Mouse (Mus musculus) kidney, adult 9 months (tissue): ENCODE measurements around the gene Tmem40.
A peak's percentile ranks its signal among the peaks of the same experiment; 100 is the strongest.

ENCODE experiments used
- DNase-seq: peaks from one replicate; pipeline ENCODE4 v3.0.0; 2022

Gene Tmem40

GRCm38 (mm10) chr6:115768207-115768606 lies 6.0 kb upstream of the Tmem40 start:
- DNase-seq: peak; percentile 26

DNA sequence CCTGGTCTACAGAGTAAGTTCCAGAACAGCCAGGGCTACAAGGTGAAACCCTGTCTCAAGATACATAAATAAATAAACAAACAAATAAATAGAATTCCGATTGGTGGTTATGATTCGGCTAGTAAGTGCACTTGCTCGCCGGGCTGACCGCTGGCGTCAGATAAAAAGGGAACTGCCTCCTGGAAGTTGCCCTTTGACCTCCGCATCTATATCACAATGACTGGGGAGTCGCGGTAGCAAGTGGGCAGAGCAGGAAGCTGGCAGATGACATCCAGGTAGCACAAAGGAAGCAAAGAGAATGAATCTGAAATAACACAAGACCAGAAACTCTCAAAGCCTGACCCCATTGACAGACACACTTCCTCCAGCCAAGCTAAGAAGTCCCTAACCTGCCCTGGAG lies 5.1 kb upstream of the Tmem40 start:
- DNase-seq: no peak

- peak; percentile 69 for DNase-seq
Observed at GRCm38 (mm10) chr6:115764179-115764578, 2.0 kb upstream of the Tmem40 start.

GRCm38 (mm10) chr6:115760982-115761381 lies 1.2 kb downstream of the Tmem40 start:
- DNase-seq: no peak

DNA sequence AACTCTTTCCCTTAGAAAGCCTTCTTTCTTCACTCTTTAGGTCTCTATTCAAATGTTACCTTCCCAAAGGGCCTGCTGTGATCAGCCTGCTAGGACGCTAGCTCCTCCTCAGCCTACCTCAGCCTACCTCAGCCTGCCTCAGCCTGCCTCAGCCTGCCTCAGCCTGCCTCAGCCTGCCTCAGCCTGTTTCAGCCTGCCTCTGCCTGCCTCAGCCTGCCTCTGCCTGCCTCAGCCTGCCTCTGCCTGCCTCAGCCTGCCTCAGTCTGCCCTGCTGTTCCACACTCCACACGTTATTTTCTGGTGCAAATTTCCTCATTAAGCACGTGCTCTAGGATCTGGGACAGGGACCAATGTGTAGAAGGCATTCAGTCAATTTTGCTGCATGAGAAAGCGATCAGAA lies 2.1 kb downstream of the Tmem40 start:
- no peak for DNase-seq

DNA sequence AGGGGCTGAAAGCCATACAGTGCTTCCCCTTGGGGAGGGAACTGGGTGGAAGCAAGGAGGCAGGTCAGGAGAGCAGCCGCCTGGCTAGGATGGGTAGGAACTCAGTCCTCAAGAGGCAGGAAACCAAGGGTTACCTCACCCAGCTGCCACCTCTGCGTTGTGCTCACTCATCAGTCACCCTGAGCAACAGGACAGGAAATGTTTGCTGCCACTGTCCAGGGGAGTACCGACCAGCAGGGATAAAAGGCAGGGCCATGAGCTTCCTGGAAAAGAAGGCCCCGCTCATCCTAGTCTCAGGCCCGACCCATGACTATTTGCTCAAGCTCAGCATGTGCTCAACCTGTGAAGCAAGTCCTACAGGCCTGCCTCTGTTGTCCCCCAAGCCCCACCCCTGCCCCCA lies 2.7 kb downstream of the Tmem40 start:
- peak; percentile 13 for DNase-seq

DNA sequence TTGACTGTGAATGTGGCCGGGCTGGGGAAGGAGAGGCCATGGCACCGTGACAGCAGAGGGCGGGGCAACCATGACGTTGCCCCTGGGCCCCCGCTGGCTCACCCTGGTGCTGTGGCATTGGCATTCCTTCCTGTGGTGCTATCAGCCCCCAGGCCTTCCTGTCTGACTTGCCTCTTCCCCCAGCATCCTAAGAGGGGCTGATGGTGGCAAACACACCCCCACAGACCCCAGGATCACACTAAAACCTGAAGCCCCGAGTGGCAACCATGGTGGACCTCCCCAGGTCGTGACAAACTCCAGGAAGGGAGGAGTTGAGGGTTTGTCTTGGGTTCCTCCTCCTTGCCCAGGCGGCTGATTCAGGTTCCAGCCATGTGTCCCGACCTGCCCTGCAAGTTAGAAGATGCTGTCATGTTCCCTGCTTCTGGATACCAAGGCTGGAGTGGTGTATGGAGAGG lies 3.2 kb downstream of the Tmem40 start:
- DNase-seq: no peak

DNA sequence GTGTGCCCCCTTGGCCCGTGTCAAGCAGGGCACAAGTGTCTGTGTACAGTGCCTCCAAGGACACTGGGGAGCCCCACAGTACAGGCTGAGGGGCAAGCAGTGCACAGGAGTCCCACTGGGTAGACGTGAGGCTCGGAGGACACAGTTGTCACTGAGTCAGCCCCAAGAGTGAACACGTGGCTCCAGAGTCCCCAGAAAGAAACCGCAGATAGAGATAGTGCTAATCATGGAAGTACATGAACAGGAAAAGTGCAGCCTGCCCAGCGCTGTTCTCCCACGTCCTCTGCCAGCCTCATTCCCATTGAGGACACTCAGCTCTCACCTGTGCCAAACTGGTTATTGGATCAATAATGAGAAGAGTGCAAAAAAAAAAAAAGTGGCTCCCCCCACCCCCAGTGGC lies 6.7 kb downstream of the Tmem40 start:
- no peak for DNase-seq

DNA sequence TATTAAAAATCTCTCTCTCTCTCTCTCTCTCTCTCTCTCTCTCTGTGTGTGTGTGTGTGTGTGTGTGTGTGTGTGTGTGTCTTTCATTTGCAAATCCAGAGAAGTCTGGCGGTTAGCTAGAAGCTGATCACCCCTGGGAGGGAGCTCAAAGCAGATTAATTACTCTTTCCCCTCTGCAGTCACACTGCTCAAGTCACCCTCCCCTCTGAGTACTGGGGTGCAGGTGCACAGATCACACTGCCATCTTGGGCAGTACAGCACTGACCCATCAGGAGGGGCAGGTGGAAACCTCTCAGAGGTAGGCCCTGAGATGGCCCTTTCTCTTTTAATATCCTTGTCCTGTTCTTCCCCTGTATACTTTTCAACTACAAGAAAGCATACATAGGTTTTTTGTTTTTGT lies 15.9 kb downstream of the Tmem40 start:
- no peak for DNase-seq

- no peak for DNase-seq
Observed at GRCm38 (mm10) chr6:115743569-115743968, 18.6 kb downstream of the Tmem40 start.

DNA sequence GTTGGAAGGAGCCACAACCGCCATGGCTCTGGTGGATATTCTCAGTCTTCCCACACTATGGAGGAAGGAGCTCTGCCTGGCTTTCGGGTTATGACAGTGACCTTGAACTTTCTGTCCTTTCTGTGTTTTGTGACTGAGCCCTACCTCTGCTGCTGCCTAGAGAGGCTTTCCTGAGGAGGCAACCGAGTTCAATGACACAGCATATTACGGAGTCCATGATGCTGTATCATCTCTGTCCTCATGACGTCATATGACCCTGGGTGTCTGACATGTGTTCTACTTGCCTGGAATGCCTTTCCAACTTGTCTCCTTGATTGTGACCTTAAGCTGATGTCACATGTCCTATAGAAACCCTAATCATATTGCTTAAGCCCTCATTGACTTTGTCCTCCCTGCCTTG lies 23.2 kb downstream of the Tmem40 start:
- DNase-seq: no peak

DNA sequence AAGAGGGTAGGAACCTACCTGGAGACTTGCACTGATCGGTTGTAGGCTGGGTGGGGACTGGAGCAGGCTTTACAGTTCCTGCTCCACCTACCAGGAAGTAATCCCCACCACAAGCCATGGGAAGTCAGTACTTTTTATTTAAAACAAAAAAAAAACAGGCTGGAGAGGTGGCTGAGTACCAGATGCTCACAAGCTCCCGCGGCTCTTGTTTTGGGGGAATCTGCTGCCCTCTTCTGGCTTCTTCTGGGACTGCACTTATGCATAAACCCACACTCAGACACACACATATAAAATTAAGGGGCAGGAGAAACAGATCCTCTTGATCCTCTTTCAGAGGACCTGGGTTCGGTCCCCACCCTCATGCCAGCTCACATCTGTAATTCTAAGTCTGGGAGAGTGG lies 27.3 kb downstream of the Tmem40 start:
- DNase-seq: peak; percentile 44

GRCm38 (mm10) chr6:115732341-115732928 lies 29.8 kb downstream of the Tmem40 start:
- no peak for DNase-seq

- no peak for DNase-seq
Observed at GRCm38 (mm10) chr6:115730560-115731342, 31.5 kb downstream of the Tmem40 start.

DNA sequence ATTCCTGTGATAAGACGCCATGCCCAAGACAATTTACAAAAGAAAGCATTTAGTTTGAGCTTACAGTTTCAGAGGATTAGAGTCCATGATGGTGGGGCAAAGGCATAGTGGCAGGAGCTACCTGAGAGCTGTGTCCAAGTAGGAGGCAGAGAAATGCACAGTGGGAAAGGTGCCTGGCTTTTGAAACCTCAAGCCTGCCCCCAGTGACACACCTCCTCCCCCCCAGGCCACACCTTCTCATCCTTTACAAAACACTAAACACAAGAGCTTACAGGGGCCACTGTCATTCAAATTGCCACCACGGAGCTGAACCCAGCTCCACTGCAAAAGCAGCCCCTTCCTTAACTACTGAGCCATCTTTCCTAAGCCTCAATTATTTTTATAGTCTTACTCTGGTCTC lies 34.6 kb downstream of the Tmem40 start:
- no peak for DNase-seq

- DNase-seq: peak; percentile 72
Observed at GRCm38 (mm10) chr6:115727108-115727507, 35.1 kb downstream of the Tmem40 start.

DNA sequence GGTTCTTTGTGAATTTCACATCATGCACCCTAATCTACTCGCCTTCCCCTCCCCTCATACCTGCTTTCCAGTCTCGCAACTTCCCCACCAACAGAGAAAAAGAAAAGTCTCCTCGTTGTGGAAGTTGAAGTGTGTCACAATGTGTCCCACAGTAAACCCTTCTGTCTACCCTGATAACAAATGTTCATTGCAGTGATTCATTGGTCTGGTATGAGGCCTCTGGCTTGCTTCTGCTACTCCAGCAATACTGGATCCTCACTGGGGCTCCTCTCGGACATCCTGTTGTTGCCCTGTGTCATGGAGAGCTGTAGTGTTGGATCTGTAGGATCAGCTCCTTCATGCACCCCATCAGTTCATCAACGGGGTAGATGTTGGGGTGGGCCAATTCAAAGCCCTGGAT lies 40.0 kb downstream of the Tmem40 start:
- no peak for DNase-seq

GRCm38 (mm10) chr6:115717715-115718558 lies 44.3 kb downstream of the Tmem40 start:
- peak; percentile 85 for DNase-seq

DNA sequence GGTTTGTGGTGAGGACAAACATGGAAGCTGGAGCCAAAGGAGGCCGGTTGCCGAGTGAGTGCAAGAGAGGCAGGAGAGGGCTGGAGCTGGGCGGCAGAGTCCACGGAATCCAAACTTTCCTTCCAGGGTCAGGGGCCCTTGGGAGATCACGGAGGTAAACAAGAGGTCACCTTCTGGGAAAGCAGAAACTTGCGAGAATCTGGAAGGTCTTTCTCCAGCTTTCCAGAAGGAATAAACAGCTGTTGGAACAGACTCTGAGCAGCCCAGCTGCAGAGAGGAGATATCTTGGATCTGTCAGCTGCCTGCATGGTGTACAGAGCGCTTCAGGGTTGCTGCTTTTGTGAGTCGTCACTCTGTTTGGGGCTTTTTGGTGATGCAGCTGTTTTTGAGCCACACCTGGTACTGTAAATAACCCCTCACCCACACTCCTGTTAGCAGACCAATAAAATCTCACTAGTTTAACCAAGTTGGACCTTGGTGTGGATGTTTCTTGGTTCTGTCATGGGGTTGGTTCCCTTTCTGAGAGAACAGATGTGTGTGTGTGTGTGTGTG lies 45.0 kb downstream of the Tmem40 start:
- peak; percentile 40 for DNase-seq

GRCm38 (mm10) chr6:115711261-115711660 lies 50.9 kb downstream of the Tmem40 start:
- DNase-seq: no peak

GRCm38 (mm10) chr6:115702901-115703300 lies 59.3 kb downstream of the Tmem40 start:
- DNase-seq: peak; percentile 35

GRCm38 (mm10) chr6:115701302-115701701 lies 60.9 kb downstream of the Tmem40 start:
- DNase-seq: no peak

GRCm38 (mm10) chr6:115700778-115701177 lies 61.4 kb downstream of the Tmem40 start:
- no peak for DNase-seq
